Mouse (Mus musculus): ENCODE measurements at regions not wholly inside any gene's neighbourhood (a gene's known extent, or its start where the extent isn't known, plus 50 kb on each side); places are given as distances from the start of the nearest gene placed in this dataset.

DNA sequence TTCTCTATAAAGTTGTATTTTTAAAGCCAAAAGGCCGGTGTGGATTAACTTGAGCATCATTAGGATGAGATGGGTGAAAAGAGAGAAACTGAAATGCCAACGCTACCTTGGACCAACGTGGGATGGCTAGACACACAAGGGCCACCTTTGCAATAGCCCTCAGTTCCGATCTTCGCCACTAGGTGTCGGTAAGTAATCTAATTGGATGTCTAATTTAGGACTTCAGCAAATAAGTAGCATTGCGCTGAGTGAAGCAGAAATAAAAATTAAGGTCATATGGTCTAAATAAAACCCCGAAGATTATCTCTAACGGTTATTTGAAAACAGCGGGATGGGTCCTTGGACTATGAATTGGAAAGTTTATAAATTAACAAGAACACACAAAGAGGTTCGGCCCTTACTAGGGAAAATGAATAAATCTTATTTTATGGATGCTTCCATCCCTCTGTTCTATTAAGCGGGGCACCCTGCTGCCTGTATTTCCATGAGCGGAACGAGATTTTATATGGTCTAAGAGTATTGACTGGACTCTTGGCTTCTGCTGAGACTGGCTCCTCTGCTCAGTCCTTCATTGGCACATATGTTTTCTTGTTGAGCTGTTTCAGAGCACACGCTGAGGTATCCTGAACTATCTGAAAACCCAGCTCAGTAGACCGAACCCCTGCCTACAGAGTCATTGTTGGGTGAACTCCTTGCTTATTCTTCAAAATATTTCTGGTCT lies 152.0 kb downstream of the Ifng start:
- TF ChIP-seq CTCF (IDR thresholded peaks at IDR 0.05; ENCODE audit: low read depth): peak; percentile 95
- TF ChIP-seq EP300 (IDR thresholded peaks at IDR 0.05; ENCODE audit: low read depth): no peak
